Mouse (Mus musculus) fat pad, adult 2 months (tissue): ENCODE results near the gene Gm40193.
A peak's percentile ranks its signal among the peaks of the same experiment; 100 is the strongest.
"Not testable (repeated sequence)": the region's sequence is repeated elsewhere in the genome, so short reads cannot be mapped to it uniquely, and the experiment has no call there.

Source experiments
- DNase-seq: peaks from one replicate; pipeline ENCODE4 v3.0.0-alpha.2; 2011; ENCODE audit warnings: low read depth, low spot score; ENCODE audit errors: extremely low read depth

Gene Gm40193

GRCm38 (mm10) chr11:70541415-70541814 is 8.7 kb upstream of the Gm40193 start:
- no peak for DNase-seq

GRCm38 (mm10) chr11:70540928-70541327 is 8.2 kb upstream of the Gm40193 start:
- no peak for DNase-seq

- DNase-seq, result no peak
These were observed 7.3 kb upstream of the Gm40193 start, which contains the start of gene Pld2 for GRCm38 (mm10) chr11:70539877-70540587. Gene Pld2, plus strand, starts transcription at chr11:70540064.

GRCm38 (mm10) chr11:70539423-70539822 is 6.7 kb upstream of the Gm40193 start:
- no peak for DNase-seq

- DNase-seq, result not testable (repeated sequence)
These were observed 1.7 kb downstream of the Gm40193 start for GRCm38 (mm10) chr11:70531065-70531464.

GRCm38 (mm10) chr11:70528610-70529009 is 4.1 kb downstream of the Gm40193 start:
- no peak for DNase-seq

GRCm38 (mm10) chr11:70526211-70526610 is 6.5 kb downstream of the Gm40193 start:
- no peak for DNase-seq

GRCm38 (mm10) chr11:70525726-70526125 is 7.0 kb downstream of the Gm40193 start:
- DNase-seq, result no peak

GRCm38 (mm10) chr11:70525184-70525678 is 7.5 kb downstream of the Gm40193 start, which contains the start of gene Psmb6:
Gene Psmb6, plus strand, starts transcription at chr11:70525367.
- peak; percentile 93 for DNase-seq

- DNase-seq, result no peak
These were observed 8.0 kb downstream of the Gm40193 start for GRCm38 (mm10) chr11:70524782-70525181.

- not testable (repeated sequence) for DNase-seq
These were observed 9.3 kb downstream of the Gm40193 start for GRCm38 (mm10) chr11:70523306-70523989.

GRCm38 (mm10) chr11:70520178-70520769 is 12.5 kb downstream of the Gm40193 start:
- DNase-seq, result no peak

- no peak for DNase-seq
These were observed 13.8 kb downstream of the Gm40193 start, which contains the start of gene Gltpd2 for GRCm38 (mm10) chr11:70518923-70519322. Gene Gltpd2, plus strand, starts transcription at chr11:70519196.

- DNase-seq, result no peak
These were observed 14.3 kb downstream of the Gm40193 start for GRCm38 (mm10) chr11:70518436-70518835.

GRCm38 (mm10) chr11:70516352-70516751 is 16.4 kb downstream of the Gm40193 start:
- DNase-seq, result no peak

GRCm38 (mm10) chr11:70514288-70514687 is 18.5 kb downstream of the Gm40193 start, which contains the start of gene Vmo1:
Gene Vmo1, minus strand, starts transcription at chr11:70514616.
- no peak for DNase-seq

GRCm38 (mm10) chr11:70513520-70513919 is 19.2 kb downstream of the Gm40193 start:
- DNase-seq, result no peak

GRCm38 (mm10) chr11:70512709-70513342 is 19.9 kb downstream of the Gm40193 start:
- DNase-seq, result no peak

GRCm38 (mm10) chr11:70511825-70512224 is 20.9 kb downstream of the Gm40193 start:
- no peak for DNase-seq

GRCm38 (mm10) chr11:70511242-70511641 is 21.5 kb downstream of the Gm40193 start:
- DNase-seq, result no peak
